Mouse (Mus musculus) heart, embryonic 16.5 days (tissue): ENCODE data around the gene Cacnb2. TPM values are rescaled to one million over a fixed set of nuclear protein-coding genes. Genes with fewer than 3 reads are reported as not detected.

ENCODE experiments used
- polyA plus RNA-seq: library from polyadenylated mRNA; unstranded; fragments of >200 nt; fragmentation: Nextera tagmentation; extraction: Ambion mirVana; gene quantifications from 2 replicates; pipeline ENCODE4 v1.2.1, GENCODE M21; 2015

Gene Cacnb2
- polyA plus RNA-seq, 1 experiment from 2014 or later, result 12.9 TPM

Other genes with a start within 250 kb of the Cacnb2 start
- not detected in 2 replicates for gene Slc39a12, start 214.8 kb upstream of the Cacnb2 start, polyA plus RNA-seq